Mouse (Mus musculus) lung, postnatal 14 days (tissue): ENCODE measurements at regions not wholly inside any gene's neighbourhood (a gene's known extent, or its start where the extent isn't known, plus 50 kb on each side); places are given as distances from the start of the nearest gene placed in this dataset.

Experiments
- DNase-seq: peaks from one replicate; pipeline ENCODE4 v3.0.0; 2021

- DNase-seq, result no peak
Observed at GRCm38 (mm10) chr13:80798863-80799817, 84.0 kb upstream of the Arrdc3 start.

- DNase-seq, result peak; percentile 41
Observed at GRCm38 (mm10) chr13:80806172-80806571, 77.0 kb upstream of the Arrdc3 start.

- no peak for DNase-seq
Observed at GRCm38 (mm10) chr13:80827037-80827471, 56.1 kb upstream of the Arrdc3 start.
